Mouse (Mus musculus) CD4-positive, CD25-positive, alpha-beta regulatory T cell, adult 4 months (primary cell): ENCODE measurements at regions not wholly inside any gene's neighbourhood (a gene's known extent, or its start where the extent isn't known, plus 50 kb on each side); places are given as distances from the start of the nearest gene placed in this dataset.

ENCODE experiments used
- ATAC-seq: one replicate; pipeline ENCODE4 v1.8.0; 2017

GRCm38 (mm10) chr1:137297780-137298569 is 337.7 kb upstream of the Nr5a2 start:
- no peak for ATAC-seq

- no peak for ATAC-seq
These were observed 329.2 kb upstream of the Nr5a2 start for GRCm38 (mm10) chr1:137289456-137289855.

- ATAC-seq = no peak
These were observed 323.0 kb upstream of the Nr5a2 start for GRCm38 (mm10) chr1:137283291-137283690.

GRCm38 (mm10) chr1:137282457-137282856 is 322.2 kb upstream of the Nr5a2 start:
- ATAC-seq = no peak

GRCm38 (mm10) chr1:137280391-137281386 is 320.4 kb upstream of the Nr5a2 start:
- no peak for ATAC-seq

- no peak for ATAC-seq
These were observed 319.7 kb upstream of the Nr5a2 start for GRCm38 (mm10) chr1:137279981-137280380.

GRCm38 (mm10) chr1:137270659-137271612 is 310.7 kb upstream of the Nr5a2 start:
- no peak for ATAC-seq

- no peak for ATAC-seq
These were observed 302.6 kb upstream of the Nr5a2 start for GRCm38 (mm10) chr1:137262806-137263370.

GRCm38 (mm10) chr1:137262121-137262525 is 301.9 kb upstream of the Nr5a2 start:
- no peak for ATAC-seq

- no peak for ATAC-seq
These were observed 296.0 kb upstream of the Nr5a2 start for GRCm38 (mm10) chr1:137256294-137256693.

GRCm38 (mm10) chr1:137255041-137255440 is 294.8 kb upstream of the Nr5a2 start:
- ATAC-seq = no peak

- no peak for ATAC-seq
These were observed 294.4 kb upstream of the Nr5a2 start for GRCm38 (mm10) chr1:137254634-137255033.

- ATAC-seq = no peak
These were observed 266.8 kb upstream of the Nr5a2 start for GRCm38 (mm10) chr1:137227098-137227485.

GRCm38 (mm10) chr1:137226479-137227097 is 266.3 kb upstream of the Nr5a2 start:
- ATAC-seq = no peak

GRCm38 (mm10) chr1:137225418-137225817 is 265.2 kb upstream of the Nr5a2 start:
- ATAC-seq = no peak

- no peak for ATAC-seq
These were observed 262.8 kb upstream of the Nr5a2 start for GRCm38 (mm10) chr1:137223052-137223451.

GRCm38 (mm10) chr1:137221087-137222057 is 261.1 kb upstream of the Nr5a2 start:
- ATAC-seq = no peak

- ATAC-seq = no peak
These were observed 260.0 kb upstream of the Nr5a2 start for GRCm38 (mm10) chr1:137220226-137220625.

GRCm38 (mm10) chr1:137218611-137219010 is 258.4 kb upstream of the Nr5a2 start:
- ATAC-seq = peak; percentile 32

- ATAC-seq = no peak
These were observed 257.8 kb upstream of the Nr5a2 start for GRCm38 (mm10) chr1:137218096-137218495.
